Mouse (Mus musculus) heart, embryonic 15.5 days (tissue): ENCODE measurements around the gene Frmd8. TPM values are rescaled to one million over a fixed set of nuclear protein-coding genes. Genes with fewer than 3 reads are reported as not detected.
A peak's percentile ranks its signal among the peaks of the same experiment; 100 is the strongest.

Experiments
- ATAC-seq: fragments of 200-750 bp; cut with Nextera tagmentation; replicated peaks from 2 replicates; pipeline ENCODE4 v1.8.0; 2017; ENCODE audit warnings: low read depth, moderate TSS enrichment; ENCODE audit not compliant: insufficient number of reproducible peaks, insufficient read depth, low FRiP score
- H3K27ac ChIP-seq: fragments of 300-500 bp; sonication (generic); 2 replicates; pipeline ENCODE4 v1.5.1; 2015; ENCODE audit warnings: mild to moderate bottlenecking, inconsistent platforms
- H3K27me3 ChIP-seq: fragments of 300-500 bp; sonication (generic); 2 replicates; pipeline ENCODE4 v1.6.1; 2015; ENCODE audit warnings: inconsistent platforms
- H3K36me3 ChIP-seq: fragments of 300-500 bp; sonication (generic); 2 replicates; pipeline ENCODE4 v1.6.1; 2015; ENCODE audit warnings: mild to moderate bottlenecking, inconsistent platforms
- H3K4me1 ChIP-seq: fragments of 300-500 bp; sonication (generic); replicated peaks from 2 replicates; pipeline ENCODE4 v1.6.1; 2015; ENCODE audit warnings: inconsistent platforms
- H3K4me2 ChIP-seq: fragments of 300-500 bp; sonication (generic); 2 replicates; pipeline ENCODE4 v1.6.1; 2015; ENCODE audit warnings: inconsistent platforms, mild to moderate bottlenecking, moderate library complexity
- H3K4me3 ChIP-seq: fragments of 300-500 bp; sonication (generic); 2 replicates; pipeline ENCODE4 v1.5.1; 2015; ENCODE audit warnings: mild to moderate bottlenecking, inconsistent platforms
- H3K9ac ChIP-seq: fragments of 300-500 bp; sonication (generic); 2 replicates; pipeline ENCODE4 v1.6.1; 2015; ENCODE audit warnings: mild to moderate bottlenecking, inconsistent platforms
- H3K9me3 ChIP-seq: fragments of 300-500 bp; sonication (generic); replicated peaks from 2 replicates; pipeline ENCODE4 v1.6.1; 2016; ENCODE audit warnings: inconsistent platforms
- WGBS: fragments of 180-500 bp; shearing (Covaris S2); methylation state at CpG from one replicate; pipeline ENCODE4 v1.1.7; 2015; ENCODE audit warnings: mixed read lengths; 5-methylcytosine and 5-hydroxymethylcytosine counted together
- polyA plus RNA-seq: library from polyadenylated mRNA; unstranded; fragments of >200 nt; fragmentation: Nextera tagmentation; extraction: Ambion mirVana; gene quantifications from 2 replicates; pipeline ENCODE4 v1.2.1, GENCODE M21; 2015

The Frmd8 gene
- polyA plus RNA-seq, 1 experiment from 2014 or later: 25.1 TPM

DNA sequence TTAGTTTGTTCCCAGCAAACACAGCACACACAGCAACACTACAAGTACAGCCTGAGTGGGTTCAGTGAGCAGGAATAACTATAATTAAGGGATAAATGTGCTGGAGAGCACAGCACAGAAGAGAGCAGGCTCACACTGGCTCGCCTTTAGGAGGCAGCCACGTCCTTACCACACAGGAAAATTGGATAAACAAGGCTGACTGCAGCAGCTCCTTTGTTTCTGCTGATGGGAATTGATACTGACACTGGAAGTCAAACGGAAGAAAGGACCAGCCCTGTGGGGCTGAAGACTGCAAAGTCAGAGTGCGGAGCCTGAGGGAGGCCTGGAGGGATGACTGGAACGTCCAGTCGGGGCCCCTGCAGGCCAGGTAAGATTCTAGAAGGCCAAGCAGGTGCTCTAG lies 35.1 kb upstream of the Frmd8 start:
- ATAC-seq: no peak

DNA sequence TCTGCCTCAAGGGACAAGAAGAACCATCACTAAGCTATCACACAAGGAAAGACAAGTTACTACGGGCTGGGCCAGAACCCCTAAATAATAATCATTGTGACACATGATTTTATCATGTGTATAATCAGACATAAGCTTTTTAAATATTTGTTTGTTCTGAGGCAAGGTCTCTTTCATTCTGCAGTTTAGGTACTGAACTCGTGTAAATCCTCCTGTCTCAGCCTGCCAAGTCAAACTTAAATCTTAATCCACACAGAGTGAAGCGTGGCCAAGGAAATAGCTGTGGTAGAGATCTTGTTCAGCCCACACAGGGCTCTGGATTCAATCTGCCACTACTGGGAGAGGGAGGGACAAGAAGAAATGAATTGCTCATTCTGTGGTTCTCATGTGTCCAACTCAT lies 32.2 kb upstream of the Frmd8 start:
- no peak for ATAC-seq
- Histone ChIP-seq H3K36me3 (peaks cover 49% of the 10 kb centered on the region), H3K9me3 (no peaks in the 10 kb centered on the region), H3K4me2 (no peak overlapping the region), H3K9ac (no peak overlapping the region), H3K27me3 (no peaks in the 10 kb centered on the region), H3K4me3 (no peak overlapping the region), H3K4me1 (peaks cover 19% of the 10 kb centered on the region), H3K27ac (no peak overlapping the region)
- WGBS: 84% methylated on average over 3 of the region's 3 CpGs

More for the DNA sequence above, 35.1 kb upstream of the Frmd8 start:
- no peaks in the 10 kb centered on the region for H3K9me3 ChIP-seq
- peak overlapping the region; percentile 77; the same call in 1 of the 2 replicates for H3K4me2 ChIP-seq
- peaks cover 25% of the 10 kb centered on the region for H3K36me3 ChIP-seq
- 53% methylated on average over 6 of the region's 6 CpGs for WGBS
- H3K4me3 ChIP-seq: peak overlapping the region; percentile 23
- H3K27ac ChIP-seq: peak overlapping the region; percentile 55; the same call in 1 of the 2 replicates
- peaks cover 28% of the 10 kb centered on the region for H3K4me1 ChIP-seq
- no peaks in the 10 kb centered on the region for H3K27me3 ChIP-seq
- H3K9ac ChIP-seq: peak overlapping the region; percentile 33

DNA sequence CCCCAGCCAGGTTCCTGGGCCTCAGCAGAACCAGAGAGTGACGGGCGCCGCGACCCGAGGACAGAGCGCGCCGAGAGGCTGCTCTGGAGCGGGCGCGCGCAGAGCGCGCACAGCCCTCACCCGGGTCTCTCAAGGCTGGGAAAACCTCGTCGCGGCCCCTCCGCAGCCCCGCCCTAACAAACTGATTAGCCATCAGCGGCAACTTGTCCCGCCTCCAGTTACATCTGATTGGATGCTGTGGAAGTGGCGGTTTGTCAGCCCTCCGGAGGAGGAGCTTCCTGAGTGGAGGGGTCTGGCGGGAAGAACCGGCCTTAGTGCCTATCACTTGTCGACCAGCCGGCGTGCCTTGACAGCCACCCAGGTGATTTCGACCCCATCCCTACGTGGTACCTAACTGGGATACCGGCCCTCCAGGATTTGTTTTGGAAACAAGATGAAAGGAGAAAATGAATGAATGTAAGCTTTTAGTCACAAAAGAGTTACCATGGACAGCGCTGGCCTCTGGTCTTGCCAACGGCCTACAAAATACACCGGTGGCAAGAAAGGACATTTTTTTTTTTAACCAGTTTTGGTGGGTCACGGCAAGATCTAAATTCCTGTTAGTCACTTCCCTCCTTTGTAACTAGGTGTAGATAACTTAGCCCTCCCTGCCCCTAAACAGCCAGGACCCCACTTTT lies 19.1 kb upstream of the Frmd8 start, which contains the start of gene Tigd3:
Tigd3 (minus strand) TSS at position 148 of the 677 bp plus-strand sequence.
- H3K4me2 ChIP-seq: peak within 1 kb of the TSS; percentile 96

DNA sequence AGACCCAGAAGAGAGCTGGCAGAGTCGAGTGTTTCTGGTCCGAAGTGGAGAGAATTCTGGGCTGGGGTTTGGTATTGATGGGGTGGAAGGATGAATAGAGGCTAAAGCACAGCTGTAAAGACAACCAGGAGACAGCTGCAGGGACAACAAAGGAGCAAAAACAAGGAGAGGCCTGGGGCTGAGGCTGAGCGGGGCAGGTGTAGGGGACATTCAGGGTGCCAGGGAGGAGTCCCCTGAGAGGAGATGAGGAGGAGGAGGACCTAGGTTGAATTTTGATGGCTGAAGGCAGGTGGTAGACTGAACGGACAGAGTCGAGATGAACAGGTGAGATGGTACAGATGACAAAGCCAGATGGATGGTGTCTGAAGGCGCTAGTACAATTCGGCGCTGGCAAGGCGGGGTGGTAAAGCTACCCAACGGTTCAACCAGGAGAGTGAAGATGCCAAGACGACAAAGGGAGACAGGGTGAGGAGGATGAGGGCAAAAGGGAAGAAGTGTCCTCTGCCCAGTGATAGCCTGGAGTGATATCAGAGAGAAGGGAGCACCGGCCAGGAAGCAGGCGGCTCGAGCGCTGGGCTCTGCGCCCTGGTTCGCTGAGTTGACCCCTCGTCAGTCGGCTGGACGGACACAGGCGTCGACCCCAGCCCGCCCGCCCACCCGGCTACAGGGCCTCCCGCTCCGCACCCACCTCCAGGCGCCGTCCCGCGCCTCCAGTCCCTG lies 18.4 kb upstream of the Frmd8 start:
- 11% methylated on average over 31 of the region's 31 CpGs for WGBS
- H3K9me3 ChIP-seq: no peaks in the 10 kb centered on the region
- H3K27ac ChIP-seq: peak overlapping the region; percentile 55; the same call in 1 of the 2 replicates
- H3K9ac ChIP-seq: peak overlapping the region; percentile 72
- H3K4me1 ChIP-seq: peaks cover 14% of the 10 kb centered on the region
- no peaks in the 10 kb centered on the region for H3K27me3 ChIP-seq
- ATAC-seq: no peak; the same call in 1 of the 2 replicates
- H3K4me3 ChIP-seq: peak overlapping the region; percentile 61
- H3K36me3 ChIP-seq: peaks cover 24% of the 10 kb centered on the region
- peak overlapping the region; percentile 96 for H3K4me2 ChIP-seq

More for the DNA sequence above, 19.1 kb upstream of the Frmd8 start, which contains the start of gene Tigd3:
- no peaks in the 10 kb centered on the region for H3K9me3 ChIP-seq
- WGBS: 3% methylated on average over 36 of the region's 36 CpGs
- H3K4me1 ChIP-seq: peaks cover 14% of the 10 kb centered on the region
- ATAC-seq: peak; percentile 97
- H3K27me3 ChIP-seq: no peaks in the 10 kb centered on the region
- H3K9ac ChIP-seq: peak within 1 kb of the TSS; percentile 72
- H3K27ac ChIP-seq: peak within 1 kb of the TSS; percentile 55; the same call in 1 of the 2 replicates
- peaks cover 28% of the 10 kb centered on the region for H3K36me3 ChIP-seq
- H3K4me3 ChIP-seq: peak within 1 kb of the TSS; percentile 61

DNA sequence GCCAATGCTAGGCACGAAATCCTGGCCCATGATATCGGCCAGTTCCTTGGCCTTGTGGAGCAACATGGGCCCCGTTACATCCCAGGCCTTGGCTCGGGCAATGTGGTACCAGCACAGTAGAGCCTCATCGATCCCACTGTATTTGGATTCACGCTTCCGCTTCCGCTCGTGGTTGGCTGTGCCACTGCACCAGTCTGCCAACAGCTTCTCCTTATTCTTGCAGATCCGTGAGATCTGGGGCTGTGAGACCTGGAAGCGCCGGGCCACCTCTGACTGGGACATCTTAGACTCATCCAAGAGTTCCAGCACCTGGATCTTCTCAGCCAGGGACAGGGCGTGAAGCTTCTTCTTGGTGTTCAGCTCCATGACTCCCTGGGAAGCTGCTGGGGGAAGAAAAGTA lies 17.7 kb upstream of the Frmd8 start:
- ATAC-seq: no peak
- H3K27ac ChIP-seq: no peak overlapping the region
- H3K4me2 ChIP-seq: peak overlapping the region; percentile 96
- peaks cover 21% of the 10 kb centered on the region for H3K36me3 ChIP-seq
- H3K9me3 ChIP-seq: no peaks in the 10 kb centered on the region
- H3K4me3 ChIP-seq: peak overlapping the region; percentile 61; the same call in 1 of the 2 replicates
- H3K27me3 ChIP-seq: no peaks in the 10 kb centered on the region
- H3K4me1 ChIP-seq: peaks cover 14% of the 10 kb centered on the region
- peak overlapping the region; percentile 72; the same call in 1 of the 2 replicates for H3K9ac ChIP-seq
- 94% methylated on average over 13 of the region's 13 CpGs for WGBS

DNA sequence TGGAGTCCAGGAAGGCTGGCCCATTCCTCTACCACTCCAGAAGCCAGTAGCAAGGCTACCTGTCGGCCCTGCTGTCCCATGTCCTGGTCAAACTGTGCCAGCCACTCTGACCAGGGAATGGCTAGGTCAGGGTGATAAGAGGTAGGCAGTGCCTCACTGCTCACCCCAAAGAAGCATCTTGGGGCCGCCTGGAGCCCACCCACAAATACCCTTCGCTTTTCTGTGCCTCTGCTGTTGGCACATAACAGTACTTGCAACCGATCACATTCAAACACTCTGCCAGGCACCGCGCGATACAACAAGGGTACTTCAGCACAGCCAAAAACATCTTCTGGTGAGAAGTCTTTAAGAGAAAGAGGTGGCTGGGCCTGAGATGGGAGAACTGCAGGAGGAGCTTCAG lies 17.2 kb upstream of the Frmd8 start:
- ATAC-seq: no peak
- Histone ChIP-seq H3K27ac (no peak overlapping the region), H3K4me3 (no peak overlapping the region), H3K36me3 (peaks cover 17% of the 10 kb centered on the region), H3K4me1 (peaks cover 14% of the 10 kb centered on the region), H3K9me3 (no peaks in the 10 kb centered on the region), H3K27me3 (no peaks in the 10 kb centered on the region), H3K9ac (no peak overlapping the region), H3K4me2 (no peak overlapping the region)
- WGBS: 89% methylated on average over 7 of the region's 7 CpGs

DNA sequence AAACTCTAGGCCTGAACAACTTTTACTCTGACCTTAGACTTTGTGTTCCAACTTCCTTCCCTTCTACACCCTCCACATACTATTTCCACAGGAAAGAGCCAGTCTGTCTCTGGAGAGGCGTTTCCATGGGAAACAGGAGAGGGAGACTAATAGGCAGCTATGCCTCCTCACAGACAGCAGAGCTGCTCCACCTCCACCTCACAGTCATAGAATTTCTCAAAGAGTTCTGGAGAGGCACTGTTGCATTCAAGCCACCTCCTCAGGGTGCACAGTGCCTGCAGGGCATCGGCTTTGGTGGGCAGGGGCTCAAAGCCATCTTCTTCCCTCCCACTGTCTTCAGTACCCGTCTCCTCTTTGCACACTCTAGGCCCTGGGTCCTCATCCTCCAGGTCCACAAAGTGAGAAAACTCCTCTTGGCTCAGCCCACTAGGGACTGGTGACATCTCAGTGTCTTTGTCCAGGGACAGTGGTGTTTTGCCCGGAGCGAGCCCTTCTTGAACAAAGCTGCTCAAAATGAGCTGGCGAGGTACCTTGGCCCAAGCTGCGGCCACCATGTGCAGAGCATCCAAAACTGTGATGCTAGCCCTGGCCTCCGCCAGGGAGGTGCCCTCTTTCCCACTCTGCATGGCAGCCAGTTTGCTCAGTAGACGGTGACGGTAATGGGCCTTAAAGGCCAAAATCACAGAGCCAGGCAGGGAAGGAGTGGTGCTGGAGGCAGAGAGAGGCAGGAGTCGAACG lies 16.6 kb upstream of the Frmd8 start:
- 89% methylated on average over 12 of the region's 12 CpGs for WGBS
- ATAC-seq: no peak
- Histone ChIP-seq H3K27ac (peak overlapping the region; percentile 10; the same call in 1 of the 2 replicates), H3K9me3 (no peaks in the 10 kb centered on the region), H3K4me3 (no peak overlapping the region), H3K4me1 (peaks cover 14% of the 10 kb centered on the region), H3K4me2 (no peak overlapping the region), H3K27me3 (no peaks in the 10 kb centered on the region), H3K36me3 (peaks cover 13% of the 10 kb centered on the region), H3K9ac (no peak overlapping the region)

DNA sequence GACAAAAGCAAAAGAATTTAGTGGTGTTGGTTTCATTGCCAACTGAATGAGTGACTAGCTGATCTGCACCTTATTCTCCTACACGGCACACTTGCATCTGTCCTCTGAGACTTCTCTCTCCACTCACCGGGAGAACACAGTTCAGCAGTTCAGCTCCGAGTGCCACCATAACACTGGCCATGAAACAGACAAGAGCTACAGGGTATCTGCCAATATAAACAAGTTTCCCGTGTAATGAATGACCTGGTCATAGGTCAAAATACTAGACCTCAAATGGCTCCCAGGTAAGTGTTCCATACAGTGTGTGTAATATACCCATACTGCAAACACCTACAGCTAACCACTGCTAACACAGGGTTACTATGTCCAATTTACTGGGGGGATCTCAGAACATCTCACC lies 14.1 kb upstream of the Frmd8 start:
- Histone ChIP-seq H3K4me1 (peaks cover 14% of the 10 kb centered on the region), H3K9ac (no peak overlapping the region), H3K9me3 (no peaks in the 10 kb centered on the region), H3K4me3 (no peak overlapping the region), H3K27ac (no peak overlapping the region), H3K27me3 (no peaks in the 10 kb centered on the region), H3K4me2 (no peak overlapping the region), H3K36me3 (no peaks in the 10 kb centered on the region)
- ATAC-seq: no peak
- WGBS: 69% methylated on average over 4 of the region's 4 CpGs

DNA sequence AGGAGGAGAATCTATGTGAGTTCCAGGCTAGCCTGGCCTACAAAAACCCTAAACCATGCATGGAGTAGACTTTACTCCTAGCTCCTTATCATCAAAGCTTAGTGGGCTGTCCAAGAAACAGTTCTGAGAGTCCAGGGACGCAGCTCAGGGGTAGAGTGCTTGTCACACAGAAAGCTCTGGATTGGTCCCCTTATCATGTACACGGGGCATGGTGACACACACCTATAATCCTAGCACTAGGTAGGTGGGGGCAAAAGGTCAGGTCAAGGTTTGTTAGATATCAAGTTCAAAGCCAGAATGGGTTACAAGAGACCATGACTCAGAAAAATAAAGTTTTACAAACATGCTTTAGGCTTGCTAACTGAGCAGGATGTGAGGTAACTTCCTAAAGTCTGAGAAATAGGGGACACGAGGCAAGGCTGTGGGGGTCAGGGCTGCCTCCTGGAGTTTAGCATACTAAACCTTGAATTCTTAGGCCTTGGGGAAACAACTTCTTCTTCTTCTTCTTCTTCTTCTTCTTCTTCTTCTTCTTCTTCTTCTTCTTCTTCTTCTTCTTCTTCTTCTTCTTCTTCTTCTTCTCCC lies 12.3 kb upstream of the Frmd8 start:
- Histone ChIP-seq H3K36me3 (no peaks in the 10 kb centered on the region), H3K9ac (no peak overlapping the region), H3K27ac (no peak overlapping the region), H3K4me1 (peaks cover 12% of the 10 kb centered on the region; the same call in 1 of the 2 replicates), H3K4me2 (no peak overlapping the region), H3K4me3 (no peak overlapping the region), H3K27me3 (no peaks in the 10 kb centered on the region), H3K9me3 (no peaks in the 10 kb centered on the region)
- no peak for ATAC-seq
- 55% methylated on average over 3 of the region's 3 CpGs for WGBS

DNA sequence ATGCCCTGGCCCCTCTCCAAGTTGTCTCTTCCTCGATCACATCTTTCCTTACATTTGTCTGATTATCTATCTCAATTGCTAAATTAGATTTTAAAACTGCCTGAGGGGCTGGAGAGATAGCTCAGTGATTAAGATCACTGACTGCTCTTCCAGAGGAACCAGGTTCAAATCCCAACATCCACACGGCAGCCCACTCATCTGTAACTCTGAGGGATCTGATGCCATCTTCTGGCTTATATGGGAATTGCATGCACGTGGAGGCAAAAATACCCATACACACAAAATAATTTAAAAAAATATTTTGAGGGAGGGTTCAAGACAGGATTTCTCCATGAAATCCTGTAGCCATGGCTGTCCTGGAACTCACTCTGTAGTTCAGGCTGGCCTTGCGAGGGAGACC lies 10.8 kb upstream of the Frmd8 start:
- no peaks in the 10 kb centered on the region for H3K36me3 ChIP-seq
- H3K4me1 ChIP-seq: peaks cover 12% of the 10 kb centered on the region; the same call in 1 of the 2 replicates
- H3K4me3 ChIP-seq: no peak overlapping the region
- no peak overlapping the region for H3K4me2 ChIP-seq
- ATAC-seq: no peak
- no peak overlapping the region for H3K9ac ChIP-seq
- 66% methylated on average over 4 of the region's 4 CpGs for WGBS
- H3K9me3 ChIP-seq: no peaks in the 10 kb centered on the region
- H3K27ac ChIP-seq: no peak overlapping the region
- no peaks in the 10 kb centered on the region for H3K27me3 ChIP-seq

DNA sequence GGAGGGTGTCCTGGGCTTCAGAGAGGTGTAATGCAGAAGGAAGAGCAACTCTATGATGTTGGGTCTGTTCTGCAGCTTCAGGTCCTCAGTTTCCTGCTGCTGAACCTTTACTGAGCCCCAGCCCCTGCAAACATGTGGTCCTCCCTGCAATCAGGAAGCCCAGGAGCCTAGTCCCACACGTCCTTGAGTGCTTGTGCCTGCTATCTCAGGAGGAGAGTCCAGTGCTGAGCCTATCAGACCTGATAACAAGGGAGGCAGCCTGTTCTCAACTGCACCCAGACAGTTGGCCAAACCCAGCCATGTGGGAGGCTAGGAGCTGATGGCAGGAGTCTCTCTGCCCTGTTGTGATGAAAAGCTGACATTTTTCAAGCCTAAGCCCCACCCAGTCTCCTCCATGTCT lies 8.9 kb upstream of the Frmd8 start:
- Histone ChIP-seq H3K27me3 (no peaks in the 10 kb centered on the region), H3K4me3 (no peak overlapping the region), H3K9me3 (no peaks in the 10 kb centered on the region), H3K9ac (no peak overlapping the region), H3K36me3 (no peaks in the 10 kb centered on the region), H3K27ac (no peak overlapping the region), H3K4me2 (no peak overlapping the region), H3K4me1 (peaks cover 13% of the 10 kb centered on the region; the same call in 1 of the 2 replicates)
- ATAC-seq: 0 out of 2 replicates have a peak, but pooled peaks have one; percentile 5
- whole genome bisulfite sequencing: 35% methylated on average over 1 of the region's 1 CpGs
